Mouse (Mus musculus): ENCODE data around the gene Snx25. TPM values are rescaled to one million over a fixed set of nuclear protein-coding genes. Genes with fewer than 3 reads are reported as not detected.

Gene Snx25
- total RNA-seq, 1 experiment = 8.1 TPM

DNA sequence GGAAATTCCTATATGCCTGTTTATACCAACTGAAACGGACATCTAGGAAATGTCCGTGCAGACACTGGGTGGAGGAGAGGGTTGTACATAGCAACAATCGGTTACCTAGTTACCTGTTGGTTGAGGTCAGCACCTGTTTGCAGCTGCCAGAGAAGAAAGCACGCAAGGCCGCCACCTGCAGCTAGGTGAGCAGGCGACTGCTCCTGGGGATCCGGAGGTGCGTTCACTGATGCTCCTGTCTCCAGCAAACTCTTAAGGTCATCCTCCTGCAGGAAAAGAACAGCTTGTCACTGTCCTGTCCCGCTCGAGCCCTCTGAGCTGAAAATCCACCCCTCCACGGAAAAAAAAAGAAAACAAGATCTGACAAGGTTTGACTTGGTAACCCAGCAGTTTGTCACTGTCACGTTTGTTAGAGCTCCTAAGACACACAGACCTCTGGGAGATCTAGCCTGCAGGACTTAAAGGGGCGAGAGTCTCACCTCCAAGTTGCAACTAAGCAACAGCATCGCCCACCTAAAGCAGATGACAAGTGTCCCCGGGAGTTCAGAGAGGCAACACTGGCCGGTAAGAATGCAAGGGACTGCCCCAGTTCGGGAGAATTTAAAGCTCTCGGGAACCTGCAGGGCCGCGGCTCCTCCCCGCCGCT is 152.7 kb downstream of the Snx25 start, which contains the start of gene Lrp2bp:
Gene Lrp2bp (plus strand): TSS at position 166 of the 646 bp plus-strand sequence.
- peak; percentile 12 for DNase-seq (ENCODE audit: low read depth, low spot score)
- Histone ChIP-seq H3K36me3 (ENCODE audit: control insufficient read depth, insufficient read depth, low read length, poor library complexity, severe bottlenecking) (peaks cover 4% of the 10 kb centered on the region; the same call in 1 of the 2 replicates), H3K9ac (ENCODE audit: insufficient read depth, low read depth, low read length, poor library complexity, severe bottlenecking) (peak within 1 kb of the TSS; percentile 67), H3K9me3 (ENCODE audit: control insufficient read depth, insufficient read depth, low read depth, low read length) (no peaks in the 10 kb centered on the region), H3K4me3 (ENCODE audit: insufficient read depth in 1 of 2, low read depth in 1 of 2, low read length in 2 of 2, poor library complexity in 1 of 2, severe bottlenecking in 1 of 2) (peak within 1 kb of the TSS; percentile 54 to 66), H3K27ac (ENCODE audit: insufficient read depth, low read depth, low read length, poor library complexity, severe bottlenecking) (peak within 1 kb of the TSS; percentile 76; the same call in 1 of the 2 replicates), H3K4me1 (ENCODE audit: control insufficient read depth in 2 of 2, insufficient read depth in 2 of 2, low read length in 2 of 2, poor library complexity in 1 of 2) (0 out of 4 replicates have a peak, but pooled peaks cover 0 to 1% of the 10 kb centered on the region in 2 experiments)
- in situ Hi-C loops (cut with MboI; ENCODE audit: low sequenced_read_pairs in 2 of 2, unreplicated experiment in 2 of 2) = no loop called here
- TF ChIP-seq CHD2 (IDR thresholded peaks at IDR 0.05; ENCODE audit: low read depth, low read length) = no peak
- TF ChIP-seq HCFC1 (IDR thresholded peaks at IDR 0.05; ENCODE audit: borderline replicate concordance, insufficient read depth, low read length) = 0 out of 2 replicates have a peak, but pooled peaks have one; percentile 24
- TF ChIP-seq ZC3H11A (IDR thresholded peaks at IDR 0.05; ENCODE audit: borderline replicate concordance, low read depth, low read length) = no peak
- no peak for TF ChIP-seq ZNF384 (IDR thresholded peaks at IDR 0.05; ENCODE audit: low read depth, low read length)

DNA sequence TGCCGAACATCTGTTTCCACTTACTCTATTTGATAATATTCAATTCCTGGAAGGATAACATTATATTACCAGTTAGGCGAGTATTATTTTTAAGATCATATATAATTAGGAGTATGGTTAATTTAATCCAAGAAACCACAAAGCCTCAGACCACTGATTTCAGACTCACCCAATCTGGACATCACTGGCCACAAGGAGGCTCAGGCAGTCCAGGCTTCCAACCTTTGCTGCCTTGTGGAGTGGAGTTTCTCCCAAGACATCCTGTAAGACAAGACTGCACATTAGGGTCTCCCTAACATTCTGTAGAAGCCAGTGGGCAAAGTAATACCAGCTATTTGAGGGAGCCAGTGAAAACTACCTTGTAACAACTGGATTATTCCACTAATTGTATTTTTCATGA is 153.7 kb downstream of the Snx25 start:
- Histone ChIP-seq H3K4me3 (ENCODE audit: insufficient read depth in 1 of 2, low read depth in 1 of 2, low read length in 2 of 2, poor library complexity in 1 of 2, severe bottlenecking in 1 of 2) (no peak overlapping the region), H3K9ac (ENCODE audit: insufficient read depth, low read depth, low read length, poor library complexity, severe bottlenecking) (no peak overlapping the region), H3K27ac (ENCODE audit: insufficient read depth, low read depth, low read length, poor library complexity, severe bottlenecking) (no peak overlapping the region), H3K36me3 (ENCODE audit: control insufficient read depth, insufficient read depth, low read length, poor library complexity, severe bottlenecking) (peaks cover 4% of the 10 kb centered on the region; the same call in 1 of the 2 replicates), H3K4me1 (ENCODE audit: control insufficient read depth in 2 of 2, insufficient read depth in 2 of 2, low read length in 2 of 2, poor library complexity in 1 of 2) (0 out of 4 replicates have a peak, but pooled peaks cover 0 to 1% of the 10 kb centered on the region in 2 experiments), H3K9me3 (ENCODE audit: control insufficient read depth, insufficient read depth, low read depth, low read length) (no peaks in the 10 kb centered on the region)
- TF ChIP-seq CHD2 (IDR thresholded peaks at IDR 0.05; ENCODE audit: low read depth, low read length) = no peak
- no peak for TF ChIP-seq MAFK (IDR thresholded peaks at IDR 0.05; ENCODE audit: insufficient read depth, low read depth, low read length)
- TF ChIP-seq ZC3H11A (IDR thresholded peaks at IDR 0.05; ENCODE audit: borderline replicate concordance, low read depth, low read length) = no peak
- TF ChIP-seq ZNF384 (IDR thresholded peaks at IDR 0.05; ENCODE audit: low read depth, low read length) = no peak
- TF ChIP-seq HCFC1 (IDR thresholded peaks at IDR 0.05; ENCODE audit: borderline replicate concordance, insufficient read depth, low read length) = no peak
- no peak for DNase-seq (ENCODE audit: low read depth, low spot score)
- in situ Hi-C loops (cut with MboI; ENCODE audit: low sequenced_read_pairs in 2 of 2, unreplicated experiment in 2 of 2) = no loop called here

DNA sequence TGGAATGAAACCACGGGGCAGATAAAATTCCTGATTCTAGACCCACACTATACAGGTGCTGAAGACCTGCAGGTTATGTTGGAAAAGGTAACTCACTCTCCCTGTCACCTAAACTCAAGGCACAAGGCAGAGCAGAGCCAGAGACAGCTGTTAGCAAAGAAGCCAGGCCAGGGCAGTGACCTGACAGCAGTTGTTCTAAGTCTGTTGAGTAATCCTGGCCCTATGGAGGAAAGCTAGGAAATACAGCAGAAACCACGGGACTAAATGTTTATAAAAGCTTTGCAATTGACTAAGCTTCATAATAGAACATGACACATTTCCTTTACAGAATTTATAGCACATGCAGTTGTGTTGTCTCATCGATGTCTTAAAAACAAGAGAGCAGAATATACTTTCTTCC is 156.4 kb downstream of the Snx25 start:
- H3K4me3 ChIP-seq (ENCODE audit: insufficient read depth in 1 of 2, low read depth in 1 of 2, low read length in 2 of 2, poor library complexity in 1 of 2, severe bottlenecking in 1 of 2) = no peak overlapping the region
- DNase-seq (ENCODE audit: low read depth, low spot score) = no peak
- no peak overlapping the region for H3K9ac ChIP-seq (ENCODE audit: insufficient read depth, low read depth, low read length, poor library complexity, severe bottlenecking)
- 0 out of 4 replicates have a peak, but pooled peaks cover 0 to 1% of the 10 kb centered on the region in 2 experiments for H3K4me1 ChIP-seq (ENCODE audit: control insufficient read depth in 2 of 2, insufficient read depth in 2 of 2, low read length in 2 of 2, poor library complexity in 1 of 2)
- in situ Hi-C loops (cut with MboI; ENCODE audit: low sequenced_read_pairs in 2 of 2, unreplicated experiment in 2 of 2) = no loop called here
- no peak overlapping the region for H3K27ac ChIP-seq (ENCODE audit: insufficient read depth, low read depth, low read length, poor library complexity, severe bottlenecking)
- peaks cover 4% of the 10 kb centered on the region; the same call in 1 of the 2 replicates for H3K36me3 ChIP-seq (ENCODE audit: control insufficient read depth, insufficient read depth, low read length, poor library complexity, severe bottlenecking)
- TF ChIP-seq ZC3H11A (IDR thresholded peaks at IDR 0.05; ENCODE audit: borderline replicate concordance, low read depth, low read length) (no peak), CHD2 (IDR thresholded peaks at IDR 0.05; ENCODE audit: low read depth, low read length) (no peak), HCFC1 (IDR thresholded peaks at IDR 0.05; ENCODE audit: borderline replicate concordance, insufficient read depth, low read length) (no peak), ZNF384 (IDR thresholded peaks at IDR 0.05; ENCODE audit: low read depth, low read length) (no peak), MAFK (IDR thresholded peaks at IDR 0.05; ENCODE audit: insufficient read depth, low read depth, low read length) (no peak)
- no peaks in the 10 kb centered on the region for H3K9me3 ChIP-seq (ENCODE audit: control insufficient read depth, insufficient read depth, low read depth, low read length)

DNA sequence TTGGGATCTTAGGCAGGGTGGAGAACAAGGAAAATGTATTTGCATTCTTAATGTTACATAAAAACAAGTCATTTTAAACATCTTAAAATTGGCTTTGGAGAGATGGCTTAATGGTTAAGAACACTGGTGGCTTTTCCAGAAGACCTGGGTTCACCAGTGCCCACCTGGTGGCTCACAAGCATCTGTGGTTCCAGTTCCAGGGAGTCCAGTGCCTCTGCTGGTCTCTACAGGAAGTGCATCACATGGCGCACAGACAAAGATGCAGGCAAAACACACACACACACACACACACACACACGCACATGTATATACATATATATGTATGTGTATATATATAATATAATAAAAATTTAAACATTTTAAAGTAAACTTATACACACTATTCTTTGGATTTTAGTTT is 157.8 kb downstream of the Snx25 start:
- in situ Hi-C loops (cut with MboI; ENCODE audit: low sequenced_read_pairs in 2 of 2, unreplicated experiment in 2 of 2) = no loop called here
- H3K9ac ChIP-seq (ENCODE audit: insufficient read depth, low read depth, low read length, poor library complexity, severe bottlenecking) = no peak overlapping the region
- TF ChIP-seq ZNF384 (IDR thresholded peaks at IDR 0.05; ENCODE audit: low read depth, low read length) (no peak), MAFK (IDR thresholded peaks at IDR 0.05; ENCODE audit: insufficient read depth, low read depth, low read length) (no peak), ZC3H11A (IDR thresholded peaks at IDR 0.05; ENCODE audit: borderline replicate concordance, low read depth, low read length) (no peak), HCFC1 (IDR thresholded peaks at IDR 0.05; ENCODE audit: borderline replicate concordance, insufficient read depth, low read length) (no peak), CHD2 (IDR thresholded peaks at IDR 0.05; ENCODE audit: low read depth, low read length) (no peak)
- DNase-seq (ENCODE audit: low read depth, low spot score) = peak; percentile 44
- no peaks in the 10 kb centered on the region for H3K9me3 ChIP-seq (ENCODE audit: control insufficient read depth, insufficient read depth, low read depth, low read length)
- H3K4me1 ChIP-seq (ENCODE audit: control insufficient read depth in 2 of 2, insufficient read depth in 2 of 2, low read length in 2 of 2, poor library complexity in 1 of 2) = 0 out of 4 replicates have a peak, but pooled peaks cover 0 to 1% of the 10 kb centered on the region in 2 experiments
- H3K27ac ChIP-seq (ENCODE audit: insufficient read depth, low read depth, low read length, poor library complexity, severe bottlenecking) = no peak overlapping the region
- peaks cover 4% of the 10 kb centered on the region; the same call in 1 of the 2 replicates for H3K36me3 ChIP-seq (ENCODE audit: control insufficient read depth, insufficient read depth, low read length, poor library complexity, severe bottlenecking)
- no peak overlapping the region for H3K4me3 ChIP-seq (ENCODE audit: insufficient read depth in 1 of 2, low read depth in 1 of 2, low read length in 2 of 2, poor library complexity in 1 of 2, severe bottlenecking in 1 of 2)

Data from ES-E14 (cell line).